Mouse (Mus musculus) liver, embryonic 14.5 days (tissue): ENCODE measurements around the gene Ccl4. TPM values are rescaled to one million over a fixed set of nuclear protein-coding genes. Genes with fewer than 3 reads are reported as not detected.

ENCODE experiments used
- ATAC-seq: fragments of 200-750 bp; cut with Nextera tagmentation; 2 replicates; pipeline ENCODE4 v1.8.0; 2017; ENCODE audit warnings: moderate number of reproducible peaks, mild to moderate bottlenecking, moderate library complexity; ENCODE audit not compliant: insufficient read depth
- DNase-seq, 3 experiments: peaks; one replicate each; pipeline ENCODE4 v3.0.0-alpha.2; 2012 to 2013; ENCODE audit warnings: low read depth in 3 of 3, low spot score in 3 of 3
- H3K27ac ChIP-seq: fragments of 300-500 bp; sonication (generic); 2 replicates; pipeline ENCODE4 v1.5.1; 2014; ENCODE audit warnings: moderate library complexity, mild to moderate bottlenecking, control low read depth, inconsistent platforms
- H3K27me3 ChIP-seq: fragments of 300-500 bp; sonication (generic); 2 replicates; pipeline ENCODE4 v1.6.1; 2014; ENCODE audit warnings: mild to moderate bottlenecking, low read length, moderate library complexity; ENCODE audit not compliant: control insufficient read depth, insufficient read depth
- H3K36me3 ChIP-seq: fragments of 300-500 bp; sonication (generic); replicated peaks from 2 replicates; pipeline ENCODE4 v1.6.1; 2014; ENCODE audit warnings: low read depth; ENCODE audit not compliant: control insufficient read depth, insufficient read depth
- H3K4me1 ChIP-seq, 2 experiments: fragments of 200-500 bp in 1 of 2; fragments of 300-500 bp in 1 of 2; sonication (generic) in 1 of 2; replicated peaks; 2 replicates each; pipeline ENCODE4 v1.6.1; 2012 to 2014; ENCODE audit warnings: antibody characterized with exemption in 1 of 2, inconsistent platforms in 1 of 2, low read length in 1 of 2; ENCODE audit not compliant: control insufficient read depth in 2 of 2, insufficient read depth in 2 of 2
- H3K4me2 ChIP-seq: fragments of 300-500 bp; sonication (generic); 2 replicates; pipeline ENCODE4 v1.6.1; 2014; ENCODE audit warnings: low read depth, mild to moderate bottlenecking, control low read depth, moderate library complexity
- H3K4me3 ChIP-seq, 2 experiments: fragments of 200-500 bp in 1 of 2; fragments of 300-500 bp in 1 of 2; sonication (generic) in 1 of 2; 2 replicates each; pipeline ENCODE4 v1.5.1; 2012 to 2014; ENCODE audit warnings: low read depth in 2 of 2, low read length in 2 of 2, mild to moderate bottlenecking in 2 of 2, control low read depth in 1 of 2, inconsistent platforms in 1 of 2, moderate library complexity in 1 of 2; ENCODE audit not compliant: insufficient read depth in 1 of 2
- H3K9ac ChIP-seq: fragments of 300-500 bp; sonication (generic); replicated peaks from 2 replicates; pipeline ENCODE4 v1.6.1; 2014; ENCODE audit warnings: mild to moderate bottlenecking, control low read depth, moderate library complexity
- H3K9me3 ChIP-seq: fragments of 300-500 bp; sonication (generic); 2 replicates; pipeline ENCODE4 v1.6.1; 2016; ENCODE audit warnings: low read length, mixed read lengths; ENCODE audit not compliant: control insufficient read depth
- CTCF ChIP-seq: IDR thresholded peaks from 2 replicates; pipeline ENCODE4 v1.5.1; 2016; ENCODE audit warnings: antibody characterized with exemption, low read depth, control low read depth
- EP300 ChIP-seq: IDR thresholded peaks from 2 replicates; pipeline ENCODE4 v1.6.1; 2016; ENCODE audit warnings: antibody characterized with exemption, low read depth
- whole genome bisulfite sequencing: fragments of 180-500 bp; shearing (Covaris S2); extraction: QIAGEN DNeasy Blood & Tissue Kit; methylation state at CpG from one replicate; pipeline ENCODE4 v1.1.7; 2014; ENCODE audit not compliant: insufficient replicate concordance; 5-methylcytosine and 5-hydroxymethylcytosine counted together
- polyA plus RNA-seq, 2 experiments: library from polyadenylated mRNA; depleted of rRNA in 1 of 2; stranded (reverse) in 1 of 2; unstranded in 1 of 2; fragments of >200 nt; fragmentation: Nextera tagmentation in 1 of 2; extraction: Ambion mirVana in 1 of 2; gene quantifications; 2 replicates each; pipeline versions ENCODE4 v1.2.1 to v1.2.3; 2012 to 2014

Gene Ccl4
- polyA plus RNA-seq, 2 experiments = 0.45 to 0.84 TPM

- no peak for TF ChIP-seq EP300
- no peak for TF ChIP-seq CTCF
- H3K4me2 ChIP-seq = no peak within 1 kb of the TSS
- no peak within 1 kb of the TSS for H3K4me3 ChIP-seq
- no peak within 1 kb of the TSS for H3K27ac ChIP-seq
- H3K4me1 ChIP-seq = no peaks in the 10 kb centered on the region
- ATAC-seq = no peak
- no peaks in the 10 kb centered on the region for H3K9me3 ChIP-seq
- H3K9ac ChIP-seq = no peak within 1 kb of the TSS
- H3K27me3 ChIP-seq = no peaks in the 10 kb centered on the region
- no peaks in the 10 kb centered on the region for H3K36me3 ChIP-seq
- 49% methylated on average over 4 of the region's 4 CpGs for WGBS
- no peak for DNase-seq
Measured at GRCm38 (mm10) chr11:83708715-83709114, 46.3 kb downstream of the Ccl4 start, which contains the start of gene Wfdc18. TSS of gene Wfdc18 (plus strand) at chr11:83709015.

GRCm38 (mm10) chr11:83709683-83710082 lies 47.3 kb downstream of the Ccl4 start:
- Histone ChIP-seq H3K27me3 (no peaks in the 10 kb centered on the region), H3K36me3 (no peaks in the 10 kb centered on the region), H3K27ac (no peak overlapping the region), H3K9me3 (no peaks in the 10 kb centered on the region), H3K4me2 (no peak overlapping the region), H3K4me3 (no peak overlapping the region), H3K9ac (no peak overlapping the region), H3K4me1 (no peaks in the 10 kb centered on the region)
- DNase-seq = no peak
- TF ChIP-seq CTCF (no peak), EP300 (no peak)
- ATAC-seq = no peak
- 82% methylated on average over 5 of the region's 5 CpGs for WGBS

GRCm38 (mm10) chr11:83712671-83713070 lies 50.3 kb downstream of the Ccl4 start:
- Histone ChIP-seq H3K9ac (no peak overlapping the region), H3K27ac (no peak overlapping the region), H3K9me3 (no peaks in the 10 kb centered on the region), H3K4me3 (no peak overlapping the region), H3K27me3 (no peaks in the 10 kb centered on the region), H3K4me2 (no peak overlapping the region), H3K4me1 (no peaks in the 10 kb centered on the region), H3K36me3 (no peaks in the 10 kb centered on the region)
- no peak for DNase-seq
- TF ChIP-seq CTCF = no peak
- TF ChIP-seq EP300 = no peak
- no peak for ATAC-seq
- 50% methylated on average over 1 of the region's 1 CpGs for WGBS

- H3K4me2 ChIP-seq = no peak overlapping the region
- H3K27me3 ChIP-seq = no peaks in the 10 kb centered on the region
- H3K27ac ChIP-seq = no peak overlapping the region
- TF ChIP-seq CTCF = no peak
- no peak for TF ChIP-seq EP300
- 14% methylated on average over 2 of the region's 2 CpGs for WGBS
- H3K36me3 ChIP-seq = no peaks in the 10 kb centered on the region
- no peaks in the 10 kb centered on the region for H3K9me3 ChIP-seq
- DNase-seq = no peak
- H3K4me3 ChIP-seq = no peak overlapping the region
- no peak overlapping the region for H3K9ac ChIP-seq
- H3K4me1 ChIP-seq = no peaks in the 10 kb centered on the region
- no peak for ATAC-seq
Measured at GRCm38 (mm10) chr11:83713925-83714324, 51.5 kb downstream of the Ccl4 start.

Other genes with a start within 250 kb of the Ccl4 start
- gene Gas2l2, start 233.1 kb upstream of the Ccl4 start, polyA plus RNA-seq (2012; rRNA removed) = not detected in 2 replicates
- gene Gas2l2, start 233.1 kb upstream of the Ccl4 start, polyA plus RNA-seq (2014; fragmentation: Nextera tagmentation; extraction: Ambion mirVana) = not detected in 2 replicates
- gene 1700020L24Rik, start 224.9 kb upstream of the Ccl4 start, polyA plus RNA-seq (2012; rRNA removed) = 2.1 and 2.8 TPM in 2 replicates
- gene 1700020L24Rik, start 224.9 kb upstream of the Ccl4 start, polyA plus RNA-seq (2014; fragmentation: Nextera tagmentation; extraction: Ambion mirVana) = 1.6 and 1.9 TPM in 2 replicates
- gene Mmp28, start 199.5 kb upstream of the Ccl4 start, polyA plus RNA-seq (2012; rRNA removed) = 0.31 and 0.34 TPM in 2 replicates
- gene Mmp28, start 199.5 kb upstream of the Ccl4 start, polyA plus RNA-seq (2014; fragmentation: Nextera tagmentation; extraction: Ambion mirVana) = 0.10 and 0.24 TPM in 2 replicates
- gene Taf15, start 189.5 kb upstream of the Ccl4 start, polyA plus RNA-seq (2012; rRNA removed) = 18.4 and 43.1 TPM in 2 replicates
- gene Taf15, start 189.5 kb upstream of the Ccl4 start, polyA plus RNA-seq (2014; fragmentation: Nextera tagmentation; extraction: Ambion mirVana) = 1.9 and 2.2 TPM in 2 replicates
- not detected in 2 replicates for gene Heatr9, start 140.4 kb upstream of the Ccl4 start, polyA plus RNA-seq (2012; rRNA removed)
- gene Heatr9, start 140.4 kb upstream of the Ccl4 start, polyA plus RNA-seq (2014; fragmentation: Nextera tagmentation; extraction: Ambion mirVana) = not detected in 2 replicates
- gene Ccl5, start 132.1 kb upstream of the Ccl4 start, polyA plus RNA-seq (2012; rRNA removed) = 0.39 and 0.42 TPM in 2 replicates
- gene Ccl5, start 132.1 kb upstream of the Ccl4 start, polyA plus RNA-seq (2014; fragmentation: Nextera tagmentation; extraction: Ambion mirVana) = 0.77 and 0.95 TPM in 2 replicates
- gene Ccl9, start 83.9 kb upstream of the Ccl4 start, polyA plus RNA-seq (2012; rRNA removed) = 5.7 and 9.7 TPM in 2 replicates
- gene Ccl9, start 83.9 kb upstream of the Ccl4 start, polyA plus RNA-seq (2014; fragmentation: Nextera tagmentation; extraction: Ambion mirVana) = 33.4 and 35.5 TPM in 2 replicates
- 2.4 and 2.6 TPM in 2 replicates for gene Ccl6, start 69.5 kb upstream of the Ccl4 start, polyA plus RNA-seq (2012; rRNA removed)
- gene Ccl6, start 69.5 kb upstream of the Ccl4 start, polyA plus RNA-seq (2014; fragmentation: Nextera tagmentation; extraction: Ambion mirVana) = 9.2 and 12.7 TPM in 2 replicates
- gene Rpl9-ps1, start 17.0 kb upstream of the Ccl4 start, polyA plus RNA-seq (2012; rRNA removed) = not detected in 2 replicates
- gene Rpl9-ps1, start 17.0 kb upstream of the Ccl4 start, polyA plus RNA-seq (2014; fragmentation: Nextera tagmentation; extraction: Ambion mirVana) = not detected in 2 replicates
- gene Ccl3, start 13.2 kb upstream of the Ccl4 start, polyA plus RNA-seq (2012; rRNA removed) = 0.83 and 1.2 TPM in 2 replicates
- 1.1 TPM in 2 replicates for gene Ccl3, start 13.2 kb upstream of the Ccl4 start, polyA plus RNA-seq (2014; fragmentation: Nextera tagmentation; extraction: Ambion mirVana)
- gene Wfdc17, start 41.4 kb downstream of the Ccl4 start, polyA plus RNA-seq (2012; rRNA removed) = 7.4 and 7.9 TPM in 2 replicates
- 15.6 and 21.7 TPM in 2 replicates for gene Wfdc17, start 41.4 kb downstream of the Ccl4 start, polyA plus RNA-seq (2014; fragmentation: Nextera tagmentation; extraction: Ambion mirVana)
- gene Wfdc18, start 46.4 kb downstream of the Ccl4 start, polyA plus RNA-seq (2012; rRNA removed) = not detected in 2 replicates
- gene Wfdc18, start 46.4 kb downstream of the Ccl4 start, polyA plus RNA-seq (2014; fragmentation: Nextera tagmentation; extraction: Ambion mirVana) = not detected in 2 replicates
- gene Wfdc21, start 84.4 kb downstream of the Ccl4 start, polyA plus RNA-seq (2012; rRNA removed) = 4.9 and 6.5 TPM in 2 replicates
- 12.4 and 22.8 TPM in 2 replicates for gene Wfdc21, start 84.4 kb downstream of the Ccl4 start, polyA plus RNA-seq (2014; fragmentation: Nextera tagmentation; extraction: Ambion mirVana)
- 3.6 and 3.8 TPM in 2 replicates for gene Heatr6, start 91.1 kb downstream of the Ccl4 start, polyA plus RNA-seq (2012; rRNA removed)
- 5.6 and 6.0 TPM in 2 replicates for gene Heatr6, start 91.1 kb downstream of the Ccl4 start, polyA plus RNA-seq (2014; fragmentation: Nextera tagmentation; extraction: Ambion mirVana)
- 1.8 and 2.2 TPM in 2 replicates for gene Hnf1b, start 187.5 kb downstream of the Ccl4 start, polyA plus RNA-seq (2012; rRNA removed)
- 2.4 and 2.9 TPM in 2 replicates for gene Hnf1b, start 187.5 kb downstream of the Ccl4 start, polyA plus RNA-seq (2014; fragmentation: Nextera tagmentation; extraction: Ambion mirVana)